Mouse (Mus musculus): ENCODE results near the gene Crim1. TPM values are rescaled to one million over a fixed set of nuclear protein-coding genes. Genes with fewer than 3 reads are reported as not detected.

The Crim1 gene
- polyA plus RNA-seq, 1 experiment, result 1.1 TPM

- Histone ChIP-seq H3K4me3 (no peak overlapping the region), H3ac (ENCODE audit: control insufficient read depth, insufficient read length) (no peak overlapping the region), H3K27me3 (ENCODE audit: control insufficient read depth, insufficient read depth, insufficient read length) (no peaks in the 10 kb centered on the region), H3K4me2 (ENCODE audit: low read depth) (no peak overlapping the region), H3K79me2 (ENCODE audit: control insufficient read depth, insufficient read depth) (no peaks in the 10 kb centered on the region), H3K36me3 (ENCODE audit: control insufficient read depth, insufficient read depth) (no peaks in the 10 kb centered on the region)
- TF ChIP-seq MYOG (IDR thresholded peaks at IDR 0.05; ENCODE audit: control insufficient read depth in 1 of 3, insufficient read depth in 1 of 3, insufficient read length in 2 of 3, low read depth in 2 of 3) (peak in 1 of 3 experiments; percentile 27), REST (IDR thresholded peaks at IDR 0.05; ENCODE audit: insufficient read depth, insufficient read length) (no peak)
Observed at GRCm38 (mm10) chr17:78405336-78405735, 205.3 kb downstream of the Crim1 start.

- H3K36me3 ChIP-seq (ENCODE audit: control insufficient read depth, insufficient read depth), result peaks cover 6% of the 10 kb centered on the region
- no peak for TF ChIP-seq E2F4 (IDR thresholded peaks at IDR 0.05; ENCODE audit: insufficient read depth)
- no peak for TF ChIP-seq POLR2A (IDR thresholded peaks at IDR 0.05; ENCODE audit: insufficient read length, low read depth)
- TF ChIP-seq MYOG (IDR thresholded peaks at IDR 0.05; ENCODE audit: control insufficient read depth in 1 of 3, insufficient read depth in 1 of 3, insufficient read length in 2 of 3, low read depth in 2 of 3), result no peak
- TF ChIP-seq REST (IDR thresholded peaks at IDR 0.05; ENCODE audit: insufficient read depth, insufficient read length), result no peak
- TF ChIP-seq CEBPB (IDR thresholded peaks at IDR 0.05; ENCODE audit: insufficient read depth, poor library complexity, severe bottlenecking), result no peak
- TF ChIP-seq USF1 (IDR thresholded peaks at IDR 0.05; ENCODE audit: low read depth), result no peak
- TF ChIP-seq TCF12 (IDR thresholded peaks at IDR 0.05; ENCODE audit: insufficient read depth, poor library complexity, severe bottlenecking), result no peak
- no peak for TF ChIP-seq MYOD1 (IDR thresholded peaks at IDR 0.05; ENCODE audit: control insufficient read depth in 1 of 3, insufficient read length in 2 of 3, low read depth in 2 of 3)
- TF ChIP-seq TCF3 (IDR thresholded peaks at IDR 0.05; ENCODE audit: insufficient read length, low read depth), result no peak
- no peak for TF ChIP-seq POLR2AphosphoS2 (IDR thresholded peaks at IDR 0.05; ENCODE audit: insufficient read length, low read depth)
- TF ChIP-seq SRF (IDR thresholded peaks at IDR 0.05; ENCODE audit: control insufficient read depth, insufficient read length, low read depth), result no peak
- no peak for TF ChIP-seq MAX (IDR thresholded peaks at IDR 0.05; ENCODE audit: low read depth)
- no peak overlapping the region for H3K4me3 ChIP-seq
- no peak overlapping the region for H3K4me2 ChIP-seq (ENCODE audit: low read depth)
- H3ac ChIP-seq (ENCODE audit: control insufficient read depth, insufficient read length), result no peak overlapping the region
- H3K79me2 ChIP-seq (ENCODE audit: control insufficient read depth, insufficient read depth), result no peaks in the 10 kb centered on the region
- H3K27me3 ChIP-seq (ENCODE audit: control insufficient read depth, insufficient read depth, insufficient read length), result no peaks in the 10 kb centered on the region
Observed at GRCm38 (mm10) chr17:78406854-78407253, 206.8 kb downstream of the Crim1 start.

- no peaks in the 10 kb centered on the region for H3K79me2 ChIP-seq (ENCODE audit: control insufficient read depth, insufficient read depth)
- no peaks in the 10 kb centered on the region for H3K27me3 ChIP-seq (ENCODE audit: control insufficient read depth, insufficient read depth, insufficient read length)
- no peak overlapping the region for H3ac ChIP-seq (ENCODE audit: control insufficient read depth, insufficient read length)
- H3K4me2 ChIP-seq (ENCODE audit: low read depth), result no peak overlapping the region
- H3K36me3 ChIP-seq (ENCODE audit: control insufficient read depth, insufficient read depth), result peaks cover 6% of the 10 kb centered on the region
- H3K4me3 ChIP-seq, result no peak overlapping the region
- TF ChIP-seq E2F4 (IDR thresholded peaks at IDR 0.05; ENCODE audit: insufficient read depth) (no peak), SRF (IDR thresholded peaks at IDR 0.05; ENCODE audit: control insufficient read depth, insufficient read length, low read depth) (no peak), CEBPB (IDR thresholded peaks at IDR 0.05; ENCODE audit: insufficient read depth, poor library complexity, severe bottlenecking) (no peak), TCF3 (IDR thresholded peaks at IDR 0.05; ENCODE audit: insufficient read length, low read depth) (no peak), USF1 (IDR thresholded peaks at IDR 0.05; ENCODE audit: low read depth) (no peak), MYOD1 (IDR thresholded peaks at IDR 0.05; ENCODE audit: control insufficient read depth in 1 of 3, insufficient read length in 2 of 3, low read depth in 2 of 3) (no peak), POLR2AphosphoS2 (IDR thresholded peaks at IDR 0.05; ENCODE audit: insufficient read length, low read depth) (no peak), MAX (IDR thresholded peaks at IDR 0.05; ENCODE audit: low read depth) (no peak), POLR2A (IDR thresholded peaks at IDR 0.05; ENCODE audit: insufficient read length, low read depth) (no peak), TCF12 (IDR thresholded peaks at IDR 0.05; ENCODE audit: insufficient read depth, poor library complexity, severe bottlenecking) (no peak), MYOG (IDR thresholded peaks at IDR 0.05; ENCODE audit: control insufficient read depth in 1 of 3, insufficient read depth in 1 of 3, insufficient read length in 2 of 3, low read depth in 2 of 3) (no peak), REST (IDR thresholded peaks at IDR 0.05; ENCODE audit: insufficient read depth, insufficient read length) (no peak)
Observed at GRCm38 (mm10) chr17:78407581-78407980, 207.5 kb downstream of the Crim1 start.

- H3K79me2 ChIP-seq (ENCODE audit: control insufficient read depth, insufficient read depth), result no peaks in the 10 kb centered on the region
- H3K4me2 ChIP-seq (ENCODE audit: low read depth), result no peak overlapping the region
- peaks cover 6% of the 10 kb centered on the region for H3K36me3 ChIP-seq (ENCODE audit: control insufficient read depth, insufficient read depth)
- no peaks in the 10 kb centered on the region for H3K27me3 ChIP-seq (ENCODE audit: control insufficient read depth, insufficient read depth, insufficient read length)
- TF ChIP-seq TCF12 (IDR thresholded peaks at IDR 0.05; ENCODE audit: insufficient read depth, poor library complexity, severe bottlenecking) (no peak), POLR2A (IDR thresholded peaks at IDR 0.05; ENCODE audit: insufficient read length, low read depth) (no peak)
- no peak overlapping the region for H3ac ChIP-seq (ENCODE audit: control insufficient read depth, insufficient read length)
- no peak overlapping the region for H3K4me3 ChIP-seq
Observed at GRCm38 (mm10) chr17:78408386-78408785, 208.3 kb downstream of the Crim1 start.

- Histone ChIP-seq H3K27me3 (ENCODE audit: control insufficient read depth, insufficient read depth, insufficient read length) (no peaks in the 10 kb centered on the region), H3K4me2 (ENCODE audit: low read depth) (no peak overlapping the region), H3K36me3 (ENCODE audit: control insufficient read depth, insufficient read depth) (peaks cover 6% of the 10 kb centered on the region), H3K79me2 (ENCODE audit: control insufficient read depth, insufficient read depth) (no peaks in the 10 kb centered on the region), H3K4me3 (no peak overlapping the region), H3ac (ENCODE audit: control insufficient read depth, insufficient read length) (no peak overlapping the region)
- no peak for TF ChIP-seq POLR2A (IDR thresholded peaks at IDR 0.05; ENCODE audit: insufficient read length, low read depth)
- no peak for TF ChIP-seq SRF (IDR thresholded peaks at IDR 0.05; ENCODE audit: control insufficient read depth, insufficient read length, low read depth)
- no peak for TF ChIP-seq MAX (IDR thresholded peaks at IDR 0.05; ENCODE audit: low read depth)
Observed at GRCm38 (mm10) chr17:78409900-78410299, 209.9 kb downstream of the Crim1 start.
